Mouse (Mus musculus) small intestine, adult 2 months (tissue): ENCODE data around the gene Arhgef1. TPM values are rescaled to one million over a fixed set of nuclear protein-coding genes. Genes with fewer than 3 reads are reported as not detected.

Experiments
- H3K27ac ChIP-seq: fragments of 200-500 bp; 2 replicates; pipeline ENCODE4 v1.5.1; 2012; ENCODE audit warnings: low read depth, low read length, control low read depth, inconsistent platforms; ENCODE audit not compliant: insufficient read depth
- H3K27me3 ChIP-seq: fragments of 200-500 bp; 2 replicates; pipeline ENCODE4 v1.6.1; 2012; ENCODE audit warnings: mild to moderate bottlenecking, moderate library complexity, low read length, inconsistent platforms; ENCODE audit not compliant: control insufficient read depth, insufficient read depth
- H3K36me3 ChIP-seq: fragments of 200-500 bp; 2 replicates; pipeline ENCODE4 v1.6.1; 2012; ENCODE audit warnings: mild to moderate bottlenecking, low read length, control low read depth, inconsistent platforms; ENCODE audit not compliant: control insufficient read depth, insufficient read depth
- H3K4me1 ChIP-seq: fragments of 200-500 bp; 2 replicates; pipeline ENCODE4 v1.6.1; 2012; ENCODE audit warnings: low read length, inconsistent platforms, mixed read lengths; ENCODE audit not compliant: control insufficient read depth, insufficient read depth, insufficient read length
- H3K4me3 ChIP-seq: fragments of 200-500 bp; 2 replicates; pipeline ENCODE4 v1.5.1; 2012; ENCODE audit warnings: low read depth, mild to moderate bottlenecking, control low read depth, inconsistent platforms, low read length, moderate library complexity
- CTCF ChIP-seq: fragments of 200-500 bp; IDR thresholded peaks from 2 replicates; pipeline ENCODE4 v1.5.1; 2012; ENCODE audit warnings: low read depth, mild to moderate bottlenecking, control low read depth, inconsistent platforms, low read length, moderate library complexity, mixed read lengths; ENCODE audit not compliant: insufficient replicate concordance, insufficient read length; ENCODE audit errors: extremely low read depth
- POLR2A ChIP-seq: fragments of 200-500 bp; IDR thresholded peaks from 2 replicates; pipeline ENCODE4 v1.6.1; 2012; ENCODE audit warnings: low read depth, mild to moderate bottlenecking, control low read depth, inconsistent platforms, low read length, moderate library complexity
- WGBS: fragments of 180-500 bp; shearing (Covaris S2); methylation state at CpG from one replicate; pipeline ENCODE4 v1.1.7; 2018; 5-methylcytosine and 5-hydroxymethylcytosine counted together
- polyA plus RNA-seq: library from polyadenylated mRNA; depleted of rRNA; stranded (reverse); fragments of >200 nt; gene quantifications from 2 replicates; pipeline ENCODE4 v1.2.3, GENCODE M21; 2012; rRNA removed

Gene Arhgef1
- polyA plus RNA-seq, 1 experiment: 209 TPM

DNA sequence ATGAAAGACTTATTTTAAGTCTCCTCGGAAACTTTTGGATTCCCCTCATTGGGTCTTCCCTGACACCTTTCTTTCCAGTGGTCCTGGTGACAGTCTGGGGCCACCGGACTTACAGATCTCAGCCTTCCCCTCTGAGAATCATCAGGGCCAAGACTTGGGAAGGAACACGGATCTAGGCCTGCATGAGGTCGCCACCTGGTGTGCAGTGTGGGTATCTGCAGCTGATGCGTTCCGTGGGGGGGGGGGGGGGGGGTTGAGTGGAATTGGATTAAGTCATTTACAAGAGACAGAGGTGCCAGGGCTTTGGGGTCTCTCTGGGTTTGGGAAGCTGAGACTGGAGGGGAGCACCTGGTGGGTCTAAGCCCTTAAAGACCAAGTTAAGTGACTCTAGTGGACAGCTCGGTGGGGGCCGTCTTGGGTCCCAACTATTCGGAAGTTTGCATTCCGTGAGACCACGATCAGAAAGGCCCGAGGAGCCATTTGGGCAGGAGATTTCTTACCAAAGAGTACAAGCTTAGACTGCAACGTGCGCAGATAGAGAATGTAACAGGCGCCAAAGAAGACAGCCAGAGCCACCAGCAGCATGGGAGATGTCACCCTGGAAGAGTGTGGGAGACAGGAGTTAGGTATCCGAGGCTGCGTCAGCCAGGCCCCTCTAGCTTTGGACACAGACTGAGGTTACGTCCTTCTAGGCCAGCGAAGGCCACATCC lies 68.7 kb downstream of the Arhgef1 start:
- Histone ChIP-seq H3K27me3 (no peaks in the 10 kb centered on the region), H3K36me3 (peaks cover 9% of the 10 kb centered on the region), H3K4me1 (0 out of 2 replicates have a peak, but pooled peaks cover 2% of the 10 kb centered on the region), H3K27ac (peak overlapping the region; percentile 43; the same call in 1 of the 2 replicates), H3K4me3 (peak overlapping the region; percentile 88)
- 7% methylated on average over 19 of the region's 19 CpGs for WGBS
- TF ChIP-seq POLR2A (no peak), CTCF (peak; percentile 68; the same call in 1 of the 2 replicates)

DNA sequence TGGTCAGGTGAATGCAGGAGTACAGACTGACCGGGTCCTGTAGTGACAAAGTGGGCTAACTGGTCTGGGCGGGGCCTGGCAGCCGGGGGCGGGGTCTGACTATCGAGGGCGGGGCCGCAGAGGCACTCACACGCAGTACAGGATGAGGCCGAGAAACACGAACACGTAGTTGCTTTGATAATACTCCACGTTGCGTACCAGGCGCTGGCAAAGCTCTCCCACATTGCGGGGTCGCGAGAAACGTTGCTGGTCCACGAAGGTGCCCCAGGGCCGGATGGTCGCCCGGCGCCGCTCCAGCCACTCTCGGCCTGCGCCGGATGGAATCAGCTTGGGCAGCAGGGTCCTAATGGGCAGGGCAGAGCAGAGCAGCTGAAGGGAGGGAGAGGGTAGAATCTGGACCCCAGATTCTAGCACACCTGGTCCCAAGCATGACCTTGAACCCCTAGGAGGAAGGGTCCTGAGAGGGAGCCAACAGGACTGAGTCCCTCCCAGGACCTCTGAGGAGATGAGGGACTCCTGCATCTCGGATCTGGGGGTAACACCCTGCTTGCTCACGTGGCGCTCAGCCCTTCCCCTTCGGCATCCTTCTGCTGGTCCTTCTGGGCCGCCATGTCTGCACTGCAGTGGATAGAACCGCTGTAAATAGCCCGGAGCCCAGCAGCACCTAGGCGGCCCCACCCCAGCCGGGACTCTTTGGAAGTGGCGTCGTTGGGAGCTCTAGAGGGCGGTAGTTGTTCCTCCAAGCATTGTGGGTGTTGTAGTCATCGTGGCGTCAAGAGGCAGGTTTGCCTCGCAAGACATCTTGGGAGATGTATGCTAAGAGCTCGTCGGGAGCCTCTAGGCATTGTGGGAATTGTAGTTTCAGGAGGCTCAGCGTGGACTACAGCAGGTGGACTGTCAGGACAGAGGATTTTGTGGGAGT lies 69.5 kb downstream of the Arhgef1 start, which contains the start of gene Rabac1:
Gene Rabac1 (minus strand): TSS at position 783 of the 922 bp plus-strand sequence.
- WGBS: under 1% methylated on average over 45 of the region's 45 CpGs
- Histone ChIP-seq H3K27me3 (no peaks in the 10 kb centered on the region), H3K36me3 (peaks cover 9% of the 10 kb centered on the region), H3K4me1 (0 out of 2 replicates have a peak, but pooled peaks cover 2% of the 10 kb centered on the region), H3K4me3 (peak within 1 kb of the TSS; percentile 88), H3K27ac (peak within 1 kb of the TSS; percentile 93)
- peak; percentile 35; the same call in 1 of the 2 replicates for TF ChIP-seq CTCF
- peak; percentile 89 for TF ChIP-seq POLR2A

DNA sequence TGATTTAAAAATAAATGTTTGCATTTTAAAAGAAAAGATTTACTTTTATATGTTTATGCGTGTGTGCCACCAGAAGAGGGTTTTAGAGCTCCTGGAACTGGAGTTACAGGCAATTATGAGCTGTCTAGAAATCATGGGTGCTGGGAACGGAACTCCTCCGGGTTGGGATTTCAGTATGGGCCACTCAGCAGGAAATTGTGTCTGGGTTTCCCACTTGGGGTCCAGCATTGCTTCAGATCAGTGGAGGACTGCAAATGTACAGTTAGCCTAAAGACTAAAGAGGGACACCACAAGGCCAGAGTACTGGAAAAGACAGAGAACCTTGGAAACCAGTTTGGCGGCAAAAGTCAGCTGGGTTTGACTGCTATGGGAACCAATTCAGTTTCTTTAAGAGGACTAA lies 70.5 kb downstream of the Arhgef1 start:
- Histone ChIP-seq H3K4me3 (no peak overlapping the region), H3K27ac (no peak overlapping the region), H3K27me3 (no peaks in the 10 kb centered on the region), H3K4me1 (0 out of 2 replicates have a peak, but pooled peaks cover 2% of the 10 kb centered on the region), H3K36me3 (peaks cover 9% of the 10 kb centered on the region)
- WGBS: 85% methylated on average over 4 of the region's 4 CpGs
- TF ChIP-seq CTCF (no peak), POLR2A (no peak)

DNA sequence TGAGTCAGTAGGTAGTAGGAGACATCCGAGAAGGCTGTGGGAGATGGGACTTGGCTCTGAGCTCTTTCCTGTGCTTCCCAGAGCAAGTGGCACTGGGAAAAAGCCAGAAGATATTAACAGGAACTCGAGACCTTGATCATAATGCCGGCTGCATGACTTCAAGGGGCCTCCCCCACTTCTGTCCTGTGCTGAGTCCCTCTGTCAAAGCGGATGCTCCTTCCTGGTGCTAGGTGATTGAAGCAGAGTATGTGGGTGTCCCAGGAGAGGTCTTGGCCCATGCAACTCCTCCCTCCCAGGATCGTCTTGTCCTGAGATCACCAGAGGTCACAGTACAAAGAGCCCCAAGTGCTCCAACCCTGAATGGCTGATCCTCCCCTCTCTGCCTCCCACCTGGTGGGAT lies 71.2 kb downstream of the Arhgef1 start:
- Histone ChIP-seq H3K27ac (no peak overlapping the region), H3K4me1 (0 out of 2 replicates have a peak, but pooled peaks cover 2% of the 10 kb centered on the region), H3K4me3 (no peak overlapping the region), H3K27me3 (no peaks in the 10 kb centered on the region), H3K36me3 (peaks cover 9% of the 10 kb centered on the region)
- no peak for TF ChIP-seq CTCF
- TF ChIP-seq POLR2A: no peak
- 67% methylated on average over 5 of the region's 5 CpGs for WGBS

DNA sequence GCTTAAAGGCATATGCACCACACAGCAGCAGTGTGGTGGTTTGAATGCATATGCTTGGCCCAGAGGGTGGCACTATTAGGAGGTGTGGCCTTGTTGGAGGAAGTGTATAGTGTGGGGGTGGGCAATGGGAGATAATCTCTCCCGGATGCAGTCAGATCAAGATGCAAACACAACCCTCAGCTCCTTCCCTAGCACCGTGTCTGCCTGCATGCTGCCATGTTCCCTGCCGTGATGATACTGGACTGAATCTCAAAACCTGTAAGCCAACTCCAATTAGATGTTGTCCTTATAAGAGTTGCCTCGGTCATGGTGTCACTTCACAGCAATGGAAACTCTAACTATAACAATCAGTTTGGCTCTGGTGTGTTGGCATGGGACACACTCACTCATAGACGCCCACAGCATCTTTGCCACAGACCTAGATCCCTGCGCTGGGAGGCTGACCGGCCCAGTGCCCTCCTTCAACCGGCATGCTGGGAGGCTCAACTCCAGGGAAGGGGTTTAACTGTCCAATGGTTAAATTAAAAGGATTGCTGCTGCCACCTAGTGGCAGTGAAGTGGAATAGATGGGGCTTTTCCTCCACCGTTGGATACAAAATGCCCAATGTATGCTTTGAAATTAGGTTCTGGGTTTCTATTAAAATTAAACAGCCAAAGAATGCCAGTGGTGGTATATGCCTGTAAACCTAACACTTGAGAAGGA lies 72.3 kb downstream of the Arhgef1 start:
- WGBS: 27% methylated on average over 9 of the region's 9 CpGs
- TF ChIP-seq POLR2A (no peak), CTCF (peak; percentile 64; the same call in 1 of the 2 replicates)
- Histone ChIP-seq H3K4me3 (no peak overlapping the region), H3K36me3 (peaks cover 4% of the 10 kb centered on the region), H3K27ac (no peak overlapping the region), H3K27me3 (no peaks in the 10 kb centered on the region), H3K4me1 (0 out of 2 replicates have a peak, but pooled peaks cover 2% of the 10 kb centered on the region)

Other genes with a start within 250 kb of the Arhgef1 start
- gene Tex101, start 226.2 kb upstream of the Arhgef1 start, polyA plus RNA-seq: not detected in 2 replicates
- not detected in 2 replicates for gene BC049730, start 193.7 kb upstream of the Arhgef1 start, polyA plus RNA-seq
- gene Gm4763, start 176.0 kb upstream of the Arhgef1 start, polyA plus RNA-seq: not detected in 2 replicates
- gene Cd177, start 142.6 kb upstream of the Arhgef1 start, polyA plus RNA-seq: 3.3 TPM in 2 replicates
- 2.5 and 4.2 TPM in 2 replicates for gene Ceacam10, start 125.7 kb upstream of the Arhgef1 start, polyA plus RNA-seq
- not detected in 2 replicates for gene Gm9844, start 40.7 kb upstream of the Arhgef1 start, polyA plus RNA-seq
- not detected in 2 replicates for gene Lypd4, start 33.0 kb upstream of the Arhgef1 start, polyA plus RNA-seq
- not detected in 2 replicates for gene Dmrtc2, start 32.9 kb upstream of the Arhgef1 start, polyA plus RNA-seq
- 254 and 421 TPM in 2 replicates for gene Rps19, start 18.5 kb upstream of the Arhgef1 start, polyA plus RNA-seq
- gene Cd79a, start 5.5 kb upstream of the Arhgef1 start, polyA plus RNA-seq: 23.2 and 54.3 TPM in 2 replicates
- gene Gm4881, start 41.6 kb downstream of the Arhgef1 start, polyA plus RNA-seq: not detected in 2 replicates
- 262 and 282 TPM in 2 replicates for gene Rabac1, start 69.8 kb downstream of the Arhgef1 start, polyA plus RNA-seq
- 2.9 and 3.1 TPM in 2 replicates for gene Atp1a3, start 103.0 kb downstream of the Arhgef1 start, polyA plus RNA-seq
- 11.2 and 17.7 TPM in 2 replicates for gene Grik5, start 169.4 kb downstream of the Arhgef1 start, polyA plus RNA-seq
- 17.4 and 37.9 TPM in 2 replicates for gene Zfp574, start 169.7 kb downstream of the Arhgef1 start, polyA plus RNA-seq